Comparison of ENCODE assay signal across 14 mouse cellular contexts in the genomic region with DNA sequence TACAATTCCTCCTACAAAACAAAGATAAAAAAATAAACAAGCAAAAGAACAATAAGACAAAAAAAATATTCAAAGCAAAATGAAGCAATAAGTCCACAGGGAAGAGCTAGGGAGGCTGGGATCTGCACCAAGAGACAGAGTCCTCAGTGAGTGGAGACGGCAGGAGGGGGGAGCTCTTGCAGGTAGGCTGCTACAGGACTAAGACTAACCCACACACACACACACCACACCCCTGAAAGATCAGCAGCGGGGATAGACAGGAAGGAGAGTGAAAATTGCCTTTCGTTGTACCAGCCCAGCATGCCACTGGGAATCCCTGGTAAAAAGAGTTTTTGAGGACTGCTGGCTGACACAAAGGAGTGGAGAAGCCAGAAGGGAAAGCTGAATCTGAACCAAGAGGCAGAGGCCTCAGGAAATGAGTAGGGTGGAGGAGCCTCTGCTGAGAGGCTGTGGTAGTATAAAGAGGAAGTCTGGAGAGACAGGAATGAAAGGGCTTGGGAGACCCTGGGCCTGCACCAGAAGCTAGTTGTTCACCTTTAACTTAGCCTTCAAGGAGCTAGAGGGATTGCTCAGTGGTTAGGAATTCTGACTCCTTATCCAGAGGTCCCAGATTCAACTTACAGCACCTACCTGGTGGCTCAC. TPM values are rescaled to one million over a fixed set of nuclear protein-coding genes. Genes with fewer than 3 reads are reported as not detected.
A peak's percentile ranks its signal among the peaks of the same experiment; 100 is the strongest.
DNase-seq lines count a peak whose midpoint lies in the region; ATAC-seq and TF ChIP-seq lines count a peak whose summit lies in the region.
"Had no signal": no experiment of that assay in that cellular context is flagged by ENCODE, and none has a peak within 500 bp of the region (broad histone marks: within the 10 kb centered on the region; RNA-seq: fewer than 3 reads in every experiment).

No protein-coding gene starts in this region.

- no peaks in the 10 kb centered on the region for H3K9me3 ChIP-seq in kidney, embryonic 16.5 days (ENCODE audit: low read length)
- H3K9me3 ChIP-seq in liver, embryonic 15.5 days (replicated peaks): no peaks in the 10 kb centered on the region
- H3K9me3 ChIP-seq: forebrain, embryonic 15.5 days; limb, embryonic 13.5 days; midbrain, embryonic 12.5 days had no signal

- no peak overlapping the region for H3K4me2 ChIP-seq in kidney, embryonic 16.5 days (replicated peaks; ENCODE audit: low read depth, low read length)
- H3K4me2 ChIP-seq in liver, embryonic 15.5 days: no peak overlapping the region; the same call in 1 of the 2 replicates
- H3K4me2 ChIP-seq: forebrain, embryonic 15.5 days; limb, embryonic 13.5 days; midbrain, embryonic 12.5 days had no signal

- no peak for TF ChIP-seq CTCF in cerebellum, adult 2 months (IDR thresholded peaks at IDR 0.05; ENCODE audit: borderline replicate concordance, insufficient read depth, low read depth, low read length)

- H3K27ac ChIP-seq in cerebellum, adult 2 months (ENCODE audit: insufficient read depth, low read length): 0 out of 2 replicates have a peak overlapping the region, but pooled peaks have one; percentile 1
- H3K27ac ChIP-seq in kidney, embryonic 16.5 days (ENCODE audit: low read length): 0 out of 2 replicates have a peak overlapping the region, but pooled peaks have one; percentile 38
- H3K27ac ChIP-seq in liver, embryonic 15.5 days (replicated peaks): peak overlapping the region; percentile 38; the same call in 1 of the 2 replicates
- H3K27ac ChIP-seq: forebrain, embryonic 15.5 days; heart, adult 2 months; limb, embryonic 13.5 days; midbrain, embryonic 12.5 days had no signal

- peaks cover 13% of the 10 kb centered on the region; the same call in 1 of the 2 replicates for H3K36me3 ChIP-seq in kidney, embryonic 16.5 days (ENCODE audit: insufficient read depth, low read length)
- peaks cover 31% of the 10 kb centered on the region for H3K36me3 ChIP-seq in liver, embryonic 15.5 days (replicated peaks)

- WGBS in cerebellum, adult 2 months: 8% methylated on average over 3 of the region's 3 CpGs
- WGBS in kidney, embryonic 16.5 days: 57% methylated on average over 3 of the region's 3 CpGs
- 10% methylated on average over 3 of the region's 3 CpGs for WGBS in liver, embryonic 15.5 days (ENCODE audit: insufficient replicate concordance)

- TF ChIP-seq POLR2A in cerebellum, adult 2 months (IDR thresholded peaks at IDR 0.05; ENCODE audit: borderline replicate concordance, insufficient read depth, low read length): no peak

- H3K4me3 ChIP-seq in cerebellum, adult 2 months (replicated peaks; ENCODE audit: insufficient read depth, low read depth, low read length): no peak overlapping the region
- H3K4me3 ChIP-seq in kidney, embryonic 16.5 days (ENCODE audit: low read length): no peak overlapping the region
- H3K4me3 ChIP-seq in liver, embryonic 15.5 days (replicated peaks): no peak overlapping the region
- H3K4me3 ChIP-seq: forebrain, embryonic 15.5 days; heart, adult 2 months; limb, embryonic 13.5 days; midbrain, embryonic 12.5 days had no signal

- no peak for DNase-seq in cerebellum, adult 2 months
- DNase-seq in cerebellum, adult 11 months: no peak
- no peak for DNase-seq in kidney, postnatal 25 days
- DNase-seq in embryo, embryonic 11 days: no peak
- no peak for DNase-seq in lung, postnatal 25 days (ENCODE audit: low spot score)
- DNase-seq: kidney, adult 18-20 months; right cerebral cortex, postnatal 25 days had no signal

- H3K27me3 ChIP-seq in cerebellum, adult 2 months (ENCODE audit: control insufficient read depth, insufficient read depth, low read length): no peaks in the 10 kb centered on the region
- no peaks in the 10 kb centered on the region for H3K27me3 ChIP-seq in kidney, embryonic 16.5 days (ENCODE audit: insufficient read depth, low read length)
- no peaks in the 10 kb centered on the region for H3K27me3 ChIP-seq in liver, embryonic 15.5 days
- H3K27me3 ChIP-seq: forebrain, embryonic 15.5 days; limb, embryonic 13.5 days; midbrain, embryonic 12.5 days had no signal

- no peak for ATAC-seq in kidney, embryonic 16.5 days (ENCODE audit: low FRiP score, low TSS enrichment)
- ATAC-seq in erythroblast, adult 5-6 weeks (replicated peaks; ENCODE audit: low FRiP score, poor library complexity, severe bottlenecking): 0 out of 2 replicates have a peak, but pooled peaks have one; percentile 45
- peak; percentile 42; the same call in 1 of the 2 replicates for ATAC-seq in liver, embryonic 15.5 days (ENCODE audit: insufficient read depth)
- ATAC-seq: forebrain, embryonic 15.5 days had no signal

- 0 out of 2 replicates have a peak overlapping the region, but pooled peaks have one; percentile 19 for H3K9ac ChIP-seq in kidney, embryonic 16.5 days (replicated peaks; ENCODE audit: low read length)
- no peak overlapping the region for H3K9ac ChIP-seq in liver, embryonic 15.5 days
- H3K9ac ChIP-seq: forebrain, embryonic 15.5 days; limb, embryonic 13.5 days; midbrain, embryonic 12.5 days had no signal

- peaks cover 10% of the 10 kb centered on the region; the same call in 1 of the 2 replicates for H3K4me1 ChIP-seq in cerebellum, adult 2 months (ENCODE audit: control insufficient read depth, insufficient read depth, low read length)
- no peaks in the 10 kb centered on the region for H3K4me1 ChIP-seq in kidney, embryonic 16.5 days (ENCODE audit: insufficient read depth, low read length)
- H3K4me1 ChIP-seq in liver, embryonic 15.5 days (replicated peaks): peaks cover 15% of the 10 kb centered on the region
- H3K4me1 ChIP-seq: limb, embryonic 13.5 days; midbrain, embryonic 12.5 days had no signal

RNA-seq across cellular contexts. Expression of a gene that starts 28.5 kb away (rescaled TPM):
- polyA plus RNA-seq in cerebellum, adult 2 months (2012; rRNA removed): 240 and 262 TPM in 2 replicates
- 24.0 and 26.7 TPM in 2 replicates for polyA plus RNA-seq in kidney, embryonic 16.5 days (2015; fragmentation: Nextera tagmentation; extraction: Ambion mirVana)
- 18.1 and 19.6 TPM in 2 replicates for total RNA-seq in erythroblast, adult 5-6 weeks (2015; ENCODE audit: low replicate concordance)
- total RNA-seq in erythroblast, adult 5-6 weeks (2017; ENCODE audit: low replicate concordance): 26.2 and 47.5 TPM in 2 replicates
- 14.9 and 16.3 TPM in 2 replicates for polyA plus RNA-seq in liver, embryonic 15.5 days (2015; fragmentation: Nextera tagmentation; extraction: Ambion mirVana)

RNA-seq across cellular contexts. Expression of a gene that starts 43.6 kb away (rescaled TPM):
- polyA plus RNA-seq in cerebellum, adult 2 months (2012; rRNA removed): 156 and 165 TPM in 2 replicates
- polyA plus RNA-seq in kidney, embryonic 16.5 days (2015; fragmentation: Nextera tagmentation; extraction: Ambion mirVana): 20.4 and 21.9 TPM in 2 replicates
- not detected in 2 replicates for total RNA-seq in erythroblast, adult 5-6 weeks (2015; ENCODE audit: low replicate concordance)
- total RNA-seq in erythroblast, adult 5-6 weeks (2017; ENCODE audit: low replicate concordance): 0.84 and 1.7 TPM in 2 replicates
- 3.3 and 3.5 TPM in 2 replicates for polyA plus RNA-seq in liver, embryonic 15.5 days (2015; fragmentation: Nextera tagmentation; extraction: Ambion mirVana)

RNA-seq across cellular contexts. Expression of a gene that starts 59.3 kb away (rescaled TPM):
- 127 and 141 TPM in 2 replicates for polyA plus RNA-seq in cerebellum, adult 2 months (2012; rRNA removed)
- polyA plus RNA-seq in kidney, embryonic 16.5 days (2015; fragmentation: Nextera tagmentation; extraction: Ambion mirVana): 184 and 188 TPM in 2 replicates
- total RNA-seq in erythroblast, adult 5-6 weeks (2015; ENCODE audit: low replicate concordance): 9.6 and 14.2 TPM in 2 replicates
- 4.9 and 6.9 TPM in 2 replicates for total RNA-seq in erythroblast, adult 5-6 weeks (2017; ENCODE audit: low replicate concordance)
- polyA plus RNA-seq in liver, embryonic 15.5 days (2015; fragmentation: Nextera tagmentation; extraction: Ambion mirVana): 22.3 and 30.1 TPM in 2 replicates
